Mouse (Mus musculus) forebrain, embryonic 15.5 days (tissue): ENCODE results near the gene Gm3411. TPM values are rescaled to one million over a fixed set of nuclear protein-coding genes. Genes with fewer than 3 reads are reported as not detected.
"Not testable (repeated sequence)": the region's sequence is repeated elsewhere in the genome, so short reads cannot be mapped to it uniquely, and the experiment has no call there.

Experiments used
- ATAC-seq: fragments of 200-750 bp; cut with Nextera tagmentation; replicated peaks from 2 replicates; pipeline ENCODE4 v1.8.0; 2017; ENCODE audit warnings: mild to moderate bottlenecking, moderate TSS enrichment, moderate library complexity
- H3K27ac ChIP-seq: fragments of 300-500 bp; sonication (generic); replicated peaks from 2 replicates; pipeline ENCODE4 v1.5.1; 2015; ENCODE audit warnings: mild to moderate bottlenecking, inconsistent platforms
- H3K27me3 ChIP-seq: fragments of 300-500 bp; sonication (generic); 2 replicates; pipeline ENCODE4 v1.6.1; 2015; ENCODE audit warnings: inconsistent platforms
- H3K36me3 ChIP-seq: fragments of 300-500 bp; sonication (generic); 2 replicates; pipeline ENCODE4 v1.6.1; 2015; ENCODE audit warnings: mild to moderate bottlenecking, inconsistent platforms
- H3K4me1 ChIP-seq: fragments of 300-500 bp; sonication (generic); 2 replicates; pipeline ENCODE4 v1.6.1; 2015; ENCODE audit warnings: inconsistent platforms
- H3K4me2 ChIP-seq: fragments of 300-500 bp; sonication (generic); replicated peaks from 2 replicates; pipeline ENCODE4 v1.6.1; 2015; ENCODE audit warnings: mild to moderate bottlenecking, inconsistent platforms
- H3K4me3 ChIP-seq: fragments of 300-500 bp; sonication (generic); 2 replicates; pipeline ENCODE4 v1.5.1; 2015; ENCODE audit warnings: mild to moderate bottlenecking, inconsistent platforms
- H3K9ac ChIP-seq: fragments of 300-500 bp; sonication (generic); replicated peaks from 2 replicates; pipeline ENCODE4 v1.6.1; 2015; ENCODE audit warnings: mild to moderate bottlenecking, inconsistent platforms
- H3K9me3 ChIP-seq: fragments of 300-500 bp; sonication (generic); 2 replicates; pipeline ENCODE4 v1.6.1; 2016; ENCODE audit warnings: inconsistent platforms
- WGBS: fragments of 180-500 bp; shearing (Covaris S2); methylation state at CpG from one replicate; pipeline ENCODE4 v1.1.7; 2015; ENCODE audit warnings: mixed read lengths; 5-methylcytosine and 5-hydroxymethylcytosine counted together
- polyA plus RNA-seq: library from polyadenylated mRNA; unstranded; fragments of >200 nt; fragmentation: Nextera tagmentation; extraction: Ambion mirVana; gene quantifications from 2 replicates; pipeline ENCODE4 v1.2.1, GENCODE M21; 2015

Gene Gm3411
- polyA plus RNA-seq = 5.4 and 5.5 TPM in 2 replicates

DNA sequence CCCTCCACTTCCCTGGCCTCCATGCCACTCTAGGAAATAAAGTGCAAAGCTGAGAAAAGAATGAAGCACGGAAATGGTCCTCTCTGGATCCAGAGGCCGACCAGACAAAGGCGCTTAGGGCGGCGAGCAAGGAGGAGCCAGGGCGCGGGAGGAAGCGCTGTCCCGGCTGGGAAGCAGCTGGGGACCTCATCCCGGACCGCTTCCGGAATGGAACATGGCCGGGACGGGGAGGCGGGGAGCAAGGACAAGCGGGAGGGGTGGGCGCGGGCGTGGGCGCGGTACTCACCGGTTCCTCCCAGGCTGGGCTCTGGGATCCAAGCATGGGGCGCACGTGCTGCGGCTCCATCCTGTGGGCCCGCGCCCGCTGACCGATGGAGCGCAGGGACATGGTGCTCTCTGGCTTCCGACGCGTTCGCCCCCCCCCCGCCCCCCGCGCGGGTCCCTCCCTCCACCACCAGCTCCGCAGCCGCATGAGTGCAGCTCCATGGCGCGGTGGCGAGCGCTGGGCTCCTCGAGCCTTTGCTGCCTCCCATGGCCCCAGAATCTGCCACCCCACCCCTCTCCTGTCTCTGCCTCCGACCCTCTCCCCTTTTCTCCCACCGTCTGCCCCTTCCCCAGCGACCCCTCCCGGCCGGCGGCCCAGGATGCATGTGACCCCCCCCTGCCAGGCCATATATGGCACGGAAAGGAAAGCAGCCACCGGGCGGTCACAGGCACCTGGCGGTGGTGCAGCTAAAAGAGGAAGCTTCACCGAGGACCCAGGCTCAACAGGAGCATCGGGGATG is at the start of gene Gm3411:
Gene Gm3411, minus strand, starts transcription at position 320 of the 785 bp plus-strand sequence.
- WGBS = under 1% methylated on average over 57 of the region's 57 CpGs
- H3K4me2 ChIP-seq = peak within 1 kb of the TSS; percentile 68
- H3K9ac ChIP-seq = peak within 1 kb of the TSS; percentile 73
- H3K27ac ChIP-seq, H3K27me3 ChIP-seq, H3K9me3 ChIP-seq, H3K36me3 ChIP-seq, H3K4me1 ChIP-seq, ATAC-seq: not testable (repeated sequence)
- peak within 1 kb of the TSS; percentile 60 for H3K4me3 ChIP-seq

- not testable (repeated sequence) for ATAC-seq, H3K9ac ChIP-seq, H3K9me3 ChIP-seq, H3K4me3 ChIP-seq, H3K36me3 ChIP-seq, H3K27ac ChIP-seq, H3K4me1 ChIP-seq, H3K27me3 ChIP-seq, H3K4me2 ChIP-seq
- 84% methylated on average over 2 of the region's 2 CpGs for WGBS
Observed at GRCm38 (mm10) chr14:6304743-6305142, 17.7 kb upstream of the Gm3411 start, which contains the start of gene Gm21103. TSS of gene Gm21103 (minus strand) at chr14:6304843.

GRCm38 (mm10) chr14:6219192-6219591 is 67.9 kb downstream of the Gm3411 start, which contains the start of gene Gm21560:
TSS of gene Gm21560 (minus strand) at chr14:6219292.
- not testable (repeated sequence) for H3K4me1 ChIP-seq, ATAC-seq, H3K9me3 ChIP-seq, H3K27ac ChIP-seq, H3K4me3 ChIP-seq, H3K27me3 ChIP-seq, H3K4me2 ChIP-seq, H3K36me3 ChIP-seq, H3K9ac ChIP-seq
- WGBS = 77% methylated on average over 2 of the region's 2 CpGs

Other genes starting within 250 kb of the Gm3411 start
- gene Gm6337, start 229.0 kb downstream of the Gm3411 start, polyA plus RNA-seq = not detected in 2 replicates
- 2.9 and 3.7 TPM in 2 replicates for gene Gm8206, start 193.3 kb downstream of the Gm3411 start, polyA plus RNA-seq
- gene Gm3468, start 178.6 kb downstream of the Gm3411 start, polyA plus RNA-seq = 2.4 and 2.9 TPM in 2 replicates
- gene Gm3476, start 161.4 kb downstream of the Gm3411 start, polyA plus RNA-seq = not detected in 2 replicates
- not detected in 2 replicates for gene Gm21560, start 68.0 kb downstream of the Gm3411 start, polyA plus RNA-seq
- gene Gm21103, start 17.6 kb upstream of the Gm3411 start, polyA plus RNA-seq = not detected in 2 replicates
- not detected in 2 replicates for gene Gm3618, start 56.4 kb upstream of the Gm3411 start, polyA plus RNA-seq
- not detected in 2 replicates for gene Gm16440, start 103.1 kb upstream of the Gm3411 start, polyA plus RNA-seq
- gene Gm3591, start 125.2 kb upstream of the Gm3411 start, polyA plus RNA-seq = 3.5 and 4.5 TPM in 2 replicates
- not detected in 2 replicates for gene Gm3594, start 157.4 kb upstream of the Gm3411 start, polyA plus RNA-seq